Mouse (Mus musculus) bone marrow, adult 2 months (tissue): ENCODE measurements around the gene Tcerg1l.

Source experiments
- CTCF ChIP-seq: fragments of 200-500 bp; IDR thresholded peaks from 2 replicates; pipeline ENCODE4 v1.5.1; 2011; ENCODE audit warnings: low read length, control low read depth; ENCODE audit not compliant: control insufficient read depth, insufficient read depth
- POLR2A ChIP-seq: fragments of 200-500 bp; IDR thresholded peaks from 2 replicates; pipeline ENCODE4 v1.6.1; 2011; ENCODE audit warnings: low read depth, mild to moderate bottlenecking, control low read depth, low read length, borderline replicate concordance; ENCODE audit not compliant: control insufficient read depth

GRCm38 (mm10) chr7:138176026-138176425 is 221.5 kb downstream of the Tcerg1l start:
- TF ChIP-seq CTCF, result no peak
- TF ChIP-seq POLR2A, result no peak
